Mouse (Mus musculus) spleen, adult 2 months (tissue): ENCODE data around the gene Abhd8. TPM values are rescaled to one million over a fixed set of nuclear protein-coding genes. Genes with fewer than 3 reads are reported as not detected.

Experiments
- DNase-seq, 2 experiments: peaks; one replicate each; pipeline versions ENCODE4 v3.0.0 to v3.0.0-alpha.2; 2012 to 2021; ENCODE audit warnings: low spot score in 2 of 2, low read depth in 1 of 2
- H3K27ac ChIP-seq: fragments of 200-500 bp; 2 replicates; pipeline ENCODE4 v1.5.1; 2012; ENCODE audit warnings: low read length, inconsistent platforms; ENCODE audit not compliant: insufficient read depth
- H3K27me3 ChIP-seq: fragments of 200-500 bp; 2 replicates; pipeline ENCODE4 v1.6.1; 2012; ENCODE audit warnings: mild to moderate bottlenecking, moderate library complexity, low read length, inconsistent platforms; ENCODE audit not compliant: control insufficient read depth, insufficient read depth
- H3K36me3 ChIP-seq: fragments of 200-500 bp; 2 replicates; pipeline ENCODE4 v1.6.1; 2012; ENCODE audit warnings: mild to moderate bottlenecking, low read length, inconsistent platforms; ENCODE audit not compliant: control insufficient read depth, insufficient read depth
- H3K4me1 ChIP-seq: fragments of 200-500 bp; 2 replicates; pipeline ENCODE4 v1.6.1; 2011; ENCODE audit warnings: inconsistent platforms; ENCODE audit not compliant: control insufficient read depth, insufficient read depth, insufficient read length
- H3K4me3 ChIP-seq: fragments of 200-500 bp; 2 replicates; pipeline ENCODE4 v1.5.1; 2011; ENCODE audit warnings: mild to moderate bottlenecking, inconsistent platforms; ENCODE audit not compliant: insufficient read depth, insufficient read length; ENCODE audit errors: extremely low read depth
- CTCF ChIP-seq: fragments of 200-500 bp; IDR thresholded peaks from 2 replicates; pipeline ENCODE4 v1.5.1; 2011; ENCODE audit warnings: mild to moderate bottlenecking, inconsistent platforms; ENCODE audit not compliant: insufficient read depth, insufficient read length, insufficient replicate concordance; ENCODE audit errors: extremely low read depth
- POLR2A ChIP-seq: fragments of 200-500 bp; IDR thresholded peaks from 2 replicates; pipeline ENCODE4 v1.6.1; 2011; ENCODE audit warnings: low read depth, low read length, inconsistent platforms
- WGBS: fragments of 180-500 bp; shearing (Covaris S2); methylation state at CpG from one replicate; pipeline ENCODE4 v1.1.7; 2018; 5-methylcytosine and 5-hydroxymethylcytosine counted together
- polyA plus RNA-seq: library from polyadenylated mRNA; depleted of rRNA; stranded (reverse); fragments of >200 nt; gene quantifications from 2 replicates; pipeline ENCODE4 v1.2.3, GENCODE M21; 2012

Gene Abhd8
- polyA plus RNA-seq, 1 experiment = 55.1 TPM

- Histone ChIP-seq H3K4me3 (peak overlapping the region; percentile 94), H3K36me3 (peaks cover 14% of the 10 kb centered on the region), H3K4me1 (peaks cover 20% of the 10 kb centered on the region), H3K27ac (peak overlapping the region; percentile 90), H3K27me3 (no peaks in the 10 kb centered on the region)
- under 1% methylated on average over 22 of the region's 22 CpGs for WGBS
- peak; percentile 82 to 93 for DNase-seq
- TF ChIP-seq CTCF (no peak), POLR2A (no peak; the same call in 1 of the 2 replicates)
Measured at GRCm38 (mm10) chr8:71488454-71488853, 25.0 kb upstream of the Abhd8 start.

- 1% methylated on average over 33 of the region's 33 CpGs for WGBS
- Histone ChIP-seq H3K36me3 (peaks cover 14% of the 10 kb centered on the region), H3K4me1 (peaks cover 20% of the 10 kb centered on the region), H3K4me3 (peak within 1 kb of the TSS; percentile 94), H3K27ac (peak within 1 kb of the TSS; percentile 90), H3K27me3 (no peaks in the 10 kb centered on the region)
- DNase-seq = peak; percentile 56 to 78
- TF ChIP-seq POLR2A (peak; percentile 29), CTCF (no peak)
Measured at GRCm38 (mm10) chr8:71487691-71488445, 24.4 kb upstream of the Abhd8 start, which contains the start of gene Gtpbp3. Gtpbp3 (plus strand) TSS chr8:71488103.

- Histone ChIP-seq H3K27ac (peak overlapping the region; percentile 59), H3K36me3 (peaks cover 2% of the 10 kb centered on the region; the same call in 1 of the 2 replicates), H3K27me3 (no peaks in the 10 kb centered on the region), H3K4me1 (peaks cover 20% of the 10 kb centered on the region), H3K4me3 (no peak overlapping the region)
- no peak for TF ChIP-seq POLR2A
- no peak for TF ChIP-seq CTCF
- DNase-seq = no peak
- WGBS = 18% methylated on average over 7 of the region's 7 CpGs
Measured at GRCm38 (mm10) chr8:71486136-71486529, 22.7 kb upstream of the Abhd8 start.

- Histone ChIP-seq H3K27ac (peak within 1 kb of the TSS; percentile 65), H3K27me3 (no peaks in the 10 kb centered on the region), H3K4me3 (peak within 1 kb of the TSS; percentile 65), H3K36me3 (peaks cover 2% of the 10 kb centered on the region; the same call in 1 of the 2 replicates), H3K4me1 (peaks cover 20% of the 10 kb centered on the region)
- WGBS = 5% methylated on average over 57 of the region's 58 CpGs
- peak; percentile 59 to 83 for DNase-seq
- no peak for TF ChIP-seq POLR2A
- no peak for TF ChIP-seq CTCF
Measured at GRCm38 (mm10) chr8:71485142-71486135, 22.0 kb upstream of the Abhd8 start, which contains the start of gene Ano8. Ano8 (minus strand) TSS chr8:71485963.

- Histone ChIP-seq H3K4me3 (no peak overlapping the region), H3K27ac (no peak overlapping the region), H3K27me3 (no peaks in the 10 kb centered on the region), H3K36me3 (no peaks in the 10 kb centered on the region; the same call in 1 of the 2 replicates), H3K4me1 (peaks cover 20% of the 10 kb centered on the region)
- WGBS = 98% methylated on average over 19 of the region's 19 CpGs
- TF ChIP-seq CTCF = no peak
- DNase-seq = no peak
Measured at GRCm38 (mm10) chr8:71484736-71485135, 21.3 kb upstream of the Abhd8 start.

- peak in 1 of 2 experiments; percentile 42 for DNase-seq
- Histone ChIP-seq H3K27me3 (no peaks in the 10 kb centered on the region), H3K4me1 (peaks cover 14% of the 10 kb centered on the region), H3K36me3 (no peaks in the 10 kb centered on the region; the same call in 1 of the 2 replicates), H3K4me3 (no peak overlapping the region), H3K27ac (no peak overlapping the region)
- TF ChIP-seq CTCF (no peak), POLR2A (no peak)
- 80% methylated on average over 8 of the region's 8 CpGs for WGBS
Measured at GRCm38 (mm10) chr8:71483932-71484331, 20.5 kb upstream of the Abhd8 start.
